Mouse (Mus musculus) hindbrain, embryonic 12.5 days (tissue): Measurements from ENCODE around the gene Gm17949. TPM values are rescaled to one million over a fixed set of nuclear protein-coding genes. Genes with fewer than 3 reads are reported as not detected.

Experiments
- ATAC-seq: fragments of 200-750 bp; cut with Nextera tagmentation; 2 replicates; pipeline ENCODE4 v1.8.0; 2017; ENCODE audit warnings: moderate TSS enrichment; ENCODE audit not compliant: low FRiP score
- H3K27ac ChIP-seq: fragments of 300-500 bp; sonication (generic); 2 replicates; pipeline ENCODE4 v1.5.1; 2016; ENCODE audit warnings: mild to moderate bottlenecking
- H3K27me3 ChIP-seq: fragments of 300-500 bp; sonication (generic); 2 replicates; pipeline ENCODE4 v1.6.1; 2016; ENCODE audit warnings: mild to moderate bottlenecking
- H3K36me3 ChIP-seq: fragments of 300-500 bp; sonication (generic); 2 replicates; pipeline ENCODE4 v1.6.1; 2016; ENCODE audit warnings: mild to moderate bottlenecking
- H3K4me1 ChIP-seq: fragments of 300-500 bp; sonication (generic); 2 replicates; pipeline ENCODE4 v1.6.1; 2016
- H3K4me2 ChIP-seq: fragments of 300-500 bp; sonication (generic); replicated peaks from 2 replicates; pipeline ENCODE4 v1.6.1; 2016; ENCODE audit warnings: mild to moderate bottlenecking
- H3K4me3 ChIP-seq: fragments of 300-500 bp; sonication (generic); 2 replicates; pipeline ENCODE4 v1.5.1; 2016; ENCODE audit warnings: mild to moderate bottlenecking
- H3K9ac ChIP-seq: fragments of 300-500 bp; sonication (generic); 2 replicates; pipeline ENCODE4 v1.6.1; 2016; ENCODE audit warnings: mild to moderate bottlenecking, moderate library complexity
- H3K9me3 ChIP-seq: fragments of 300-500 bp; sonication (generic); replicated peaks from 2 replicates; pipeline ENCODE4 v1.6.1; 2016; ENCODE audit warnings: mild to moderate bottlenecking
- WGBS: fragments of 180-500 bp; shearing (Covaris S2); methylation state at CpG from one replicate; pipeline ENCODE4 v1.1.7; 2016; 5-methylcytosine and 5-hydroxymethylcytosine counted together
- polyA plus RNA-seq: library from polyadenylated mRNA; unstranded; fragments of >200 nt; fragmentation: Nextera tagmentation; extraction: Ambion mirVana; gene quantifications from 2 replicates; pipeline ENCODE4 v1.2.1, GENCODE M21; 2016

The Gm17949 gene
- polyA plus RNA-seq, 1 experiment from 2014 or later = not detected

DNA sequence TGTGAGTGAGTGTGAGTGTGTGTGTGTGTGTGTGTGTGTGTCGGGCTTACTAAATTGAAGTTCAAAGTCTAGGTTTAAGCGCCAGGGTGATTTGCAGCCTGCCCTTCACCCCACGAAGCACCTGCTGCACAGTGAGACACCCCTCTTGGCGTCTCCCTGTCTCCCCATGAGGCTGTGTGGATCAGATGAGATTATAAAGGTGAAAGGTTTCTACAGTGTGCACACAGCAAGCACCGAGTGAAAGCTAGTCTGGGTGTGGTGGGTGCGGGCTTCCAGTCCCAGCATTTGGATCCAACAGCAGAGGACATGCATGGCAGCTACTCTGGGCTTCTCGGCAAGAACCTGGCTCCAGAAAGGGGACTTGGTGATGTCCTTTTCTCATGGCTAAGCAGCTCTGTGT lies 30.2 kb upstream of the Gm17949 start:
- Histone ChIP-seq H3K4me3 (no peak overlapping the region), H3K9ac (no peak overlapping the region), H3K9me3 (no peaks in the 10 kb centered on the region), H3K4me2 (no peak overlapping the region), H3K4me1 (no peaks in the 10 kb centered on the region), H3K27ac (no peak overlapping the region), H3K27me3 (no peaks in the 10 kb centered on the region), H3K36me3 (no peaks in the 10 kb centered on the region)
- no peak for ATAC-seq
- 89% methylated on average over 7 of the region's 7 CpGs for WGBS

DNA sequence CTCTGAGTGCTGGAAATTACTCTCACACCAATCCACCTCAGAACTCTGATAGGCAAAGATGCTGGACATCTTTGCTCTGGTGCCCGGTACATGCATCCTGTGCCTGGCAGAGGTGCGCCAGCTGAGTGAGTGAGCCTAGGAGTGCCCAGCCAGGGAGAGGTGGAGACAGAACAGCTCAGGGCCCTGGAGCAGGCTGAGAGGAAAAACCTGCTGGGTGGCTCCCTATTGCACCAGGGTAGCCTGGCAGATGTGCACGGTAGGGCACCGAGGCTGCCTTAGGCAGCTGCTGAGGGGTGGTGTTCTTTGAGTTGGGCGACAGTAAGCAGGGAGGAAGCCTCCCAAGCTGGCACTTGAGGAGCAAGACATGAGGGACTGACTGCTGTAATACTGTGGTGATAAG lies 29.3 kb upstream of the Gm17949 start, which contains the start of gene Acer1:
Acer1 (minus strand) TSS at position 114 of the 400 bp plus-strand sequence.
- H3K4me2 ChIP-seq = no peak within 1 kb of the TSS
- no peak within 1 kb of the TSS for H3K9ac ChIP-seq
- no peaks in the 10 kb centered on the region for H3K4me1 ChIP-seq
- no peaks in the 10 kb centered on the region for H3K36me3 ChIP-seq
- H3K27ac ChIP-seq = no peak within 1 kb of the TSS
- no peak for ATAC-seq
- WGBS = 66% methylated on average over 5 of the region's 5 CpGs
- no peaks in the 10 kb centered on the region for H3K27me3 ChIP-seq
- no peak within 1 kb of the TSS for H3K4me3 ChIP-seq
- H3K9me3 ChIP-seq = no peaks in the 10 kb centered on the region

DNA sequence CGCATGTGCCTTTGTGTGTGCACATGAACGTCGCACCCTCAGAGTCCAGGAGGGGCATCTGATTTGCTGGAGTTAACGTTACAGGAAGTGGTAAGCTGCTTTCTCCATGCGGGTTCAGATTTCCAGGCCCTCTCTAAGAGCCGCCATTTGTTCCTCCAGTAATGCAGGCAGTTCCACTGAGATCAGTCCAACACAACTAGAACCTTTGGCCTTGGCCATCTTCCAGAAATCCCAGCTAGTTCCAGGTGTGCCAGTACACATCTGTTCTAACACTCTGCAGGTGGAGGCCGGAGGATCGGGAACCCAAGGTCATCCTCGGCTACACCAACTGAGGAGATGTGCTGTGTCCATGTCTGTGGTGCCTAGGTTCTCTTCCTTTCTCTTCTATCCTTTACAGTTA lies 26.4 kb upstream of the Gm17949 start:
- Histone ChIP-seq H3K4me1 (no peaks in the 10 kb centered on the region), H3K27me3 (no peaks in the 10 kb centered on the region), H3K9ac (no peak overlapping the region), H3K9me3 (no peaks in the 10 kb centered on the region), H3K36me3 (no peaks in the 10 kb centered on the region), H3K27ac (no peak overlapping the region), H3K4me3 (no peak overlapping the region), H3K4me2 (no peak overlapping the region)
- no peak for ATAC-seq
- WGBS = 87% methylated on average over 9 of the region's 9 CpGs

DNA sequence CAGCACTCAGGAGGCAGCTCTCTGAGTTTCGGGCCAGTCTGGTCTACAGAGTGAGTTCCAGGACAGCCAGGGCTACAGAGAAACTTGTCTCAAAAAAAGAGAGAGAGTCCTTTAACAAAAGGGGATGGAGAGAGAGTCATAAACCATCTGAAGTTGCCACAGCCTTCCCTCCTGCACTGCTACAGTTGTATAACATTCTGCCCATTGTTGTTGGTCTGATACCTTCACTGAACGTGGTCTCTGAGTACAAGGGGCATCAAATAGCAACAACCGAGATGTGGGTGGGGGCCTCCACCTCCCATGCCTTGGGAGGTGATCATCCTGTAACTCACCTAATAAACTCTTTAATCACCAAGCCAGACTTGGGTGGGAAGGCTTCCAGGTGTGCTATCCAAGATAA lies 25.6 kb upstream of the Gm17949 start:
- Histone ChIP-seq H3K27ac (no peak overlapping the region), H3K9ac (no peak overlapping the region), H3K9me3 (no peaks in the 10 kb centered on the region), H3K36me3 (no peaks in the 10 kb centered on the region), H3K27me3 (no peaks in the 10 kb centered on the region), H3K4me3 (no peak overlapping the region), H3K4me2 (no peak overlapping the region), H3K4me1 (no peaks in the 10 kb centered on the region)
- WGBS = 72% methylated on average over 3 of the region's 3 CpGs
- ATAC-seq = no peak

DNA sequence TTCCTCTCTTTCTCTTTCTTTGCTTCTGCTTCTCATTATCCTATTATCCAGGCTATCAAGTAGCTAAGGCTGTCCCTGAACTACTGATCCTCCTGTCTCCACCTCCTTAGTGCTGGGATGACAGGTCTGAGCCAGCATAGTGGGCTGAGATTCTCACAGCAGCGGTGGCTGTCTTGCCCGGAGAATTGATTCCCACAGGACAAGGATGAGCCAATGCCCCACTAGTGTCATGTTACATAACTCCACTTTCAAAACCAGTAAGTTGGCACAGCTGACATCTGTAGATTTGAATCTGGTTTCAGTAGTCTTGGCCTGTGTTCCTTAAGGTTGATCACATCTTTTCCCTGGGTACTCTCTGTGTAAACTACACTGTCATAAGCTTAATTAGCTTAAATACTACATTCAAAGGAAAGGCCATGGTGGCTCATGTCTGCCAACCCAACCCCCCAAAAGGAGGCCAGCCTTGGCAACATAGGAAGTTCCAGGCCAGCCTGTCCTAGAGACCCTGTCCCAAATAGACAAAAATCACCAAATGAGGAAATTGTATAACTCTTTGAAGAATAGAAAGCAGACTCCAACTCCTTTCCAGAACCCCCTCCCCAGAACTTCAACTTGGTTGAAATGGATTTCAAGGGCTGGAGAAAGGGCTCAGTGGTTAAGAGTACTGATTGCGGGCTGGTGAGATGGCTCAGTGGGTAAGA lies 25.0 kb upstream of the Gm17949 start:
- H3K4me1 ChIP-seq = peaks cover 6% of the 10 kb centered on the region
- 78% methylated on average over 3 of the region's 3 CpGs for WGBS
- no peaks in the 10 kb centered on the region for H3K27me3 ChIP-seq
- ATAC-seq = no peak
- H3K4me3 ChIP-seq = no peak overlapping the region
- no peak overlapping the region for H3K27ac ChIP-seq
- H3K9ac ChIP-seq = no peak overlapping the region
- H3K36me3 ChIP-seq = no peaks in the 10 kb centered on the region
- no peaks in the 10 kb centered on the region for H3K9me3 ChIP-seq
- H3K4me2 ChIP-seq = no peak overlapping the region

DNA sequence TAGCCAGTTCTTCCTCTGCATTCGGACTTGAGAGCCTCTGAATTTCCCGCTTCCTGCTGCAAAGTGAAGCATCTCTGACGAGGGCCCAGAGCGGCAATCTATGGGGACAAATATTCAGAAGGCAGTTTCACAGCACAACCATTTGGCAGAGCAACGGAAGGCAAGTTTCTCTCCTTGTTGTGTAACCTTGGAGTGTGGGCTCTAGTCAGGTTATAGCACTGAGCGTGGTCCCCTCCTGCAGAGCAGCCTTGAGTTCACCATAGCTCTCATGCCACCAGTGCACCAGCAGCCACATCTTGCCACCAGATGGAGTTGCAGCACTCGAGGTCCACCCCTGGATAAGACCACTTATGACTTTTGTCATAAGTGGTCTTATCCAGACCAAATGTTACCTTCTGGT lies 22.8 kb upstream of the Gm17949 start:
- H3K9ac ChIP-seq = no peak overlapping the region
- H3K27me3 ChIP-seq = no peaks in the 10 kb centered on the region
- H3K9me3 ChIP-seq = no peaks in the 10 kb centered on the region
- no peak for ATAC-seq
- H3K36me3 ChIP-seq = peaks cover 16% of the 10 kb centered on the region
- no peak overlapping the region for H3K27ac ChIP-seq
- H3K4me1 ChIP-seq = peaks cover 7% of the 10 kb centered on the region
- H3K4me3 ChIP-seq = no peak overlapping the region
- 85% methylated on average over 7 of the region's 7 CpGs for WGBS
- H3K4me2 ChIP-seq = no peak overlapping the region

DNA sequence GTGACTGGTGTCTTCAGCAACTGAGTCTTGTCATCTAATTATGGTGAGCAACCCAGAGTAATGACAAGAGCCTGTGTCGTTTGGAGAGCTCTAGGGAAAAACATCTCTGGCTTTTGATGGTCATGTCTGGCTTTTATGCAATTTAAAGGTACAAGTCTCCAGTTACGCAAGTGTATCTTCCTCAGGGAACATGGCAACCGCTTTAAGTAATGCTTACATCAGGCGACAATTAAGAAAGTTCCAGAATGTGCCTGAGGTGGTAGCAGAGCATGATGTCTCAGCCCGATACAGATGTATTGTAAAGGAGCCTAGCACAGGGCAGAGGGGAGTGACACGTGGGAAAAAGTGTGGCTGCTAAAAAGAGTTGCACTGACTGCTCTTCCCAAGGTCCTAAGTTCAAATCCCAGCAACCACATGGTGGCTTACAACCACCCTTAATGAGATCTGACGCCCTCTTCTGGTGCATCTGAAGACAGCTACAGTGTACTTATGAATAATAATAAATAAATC lies 22.3 kb upstream of the Gm17949 start:
- Histone ChIP-seq H3K27ac (no peak overlapping the region), H3K27me3 (no peaks in the 10 kb centered on the region), H3K36me3 (peaks cover 22% of the 10 kb centered on the region), H3K4me2 (peak overlapping the region; percentile 76), H3K9ac (no peak overlapping the region), H3K9me3 (no peaks in the 10 kb centered on the region), H3K4me3 (peak overlapping the region; percentile 76), H3K4me1 (peaks cover 7% of the 10 kb centered on the region)
- 72% methylated on average over 7 of the region's 7 CpGs for WGBS
- ATAC-seq = no peak

DNA sequence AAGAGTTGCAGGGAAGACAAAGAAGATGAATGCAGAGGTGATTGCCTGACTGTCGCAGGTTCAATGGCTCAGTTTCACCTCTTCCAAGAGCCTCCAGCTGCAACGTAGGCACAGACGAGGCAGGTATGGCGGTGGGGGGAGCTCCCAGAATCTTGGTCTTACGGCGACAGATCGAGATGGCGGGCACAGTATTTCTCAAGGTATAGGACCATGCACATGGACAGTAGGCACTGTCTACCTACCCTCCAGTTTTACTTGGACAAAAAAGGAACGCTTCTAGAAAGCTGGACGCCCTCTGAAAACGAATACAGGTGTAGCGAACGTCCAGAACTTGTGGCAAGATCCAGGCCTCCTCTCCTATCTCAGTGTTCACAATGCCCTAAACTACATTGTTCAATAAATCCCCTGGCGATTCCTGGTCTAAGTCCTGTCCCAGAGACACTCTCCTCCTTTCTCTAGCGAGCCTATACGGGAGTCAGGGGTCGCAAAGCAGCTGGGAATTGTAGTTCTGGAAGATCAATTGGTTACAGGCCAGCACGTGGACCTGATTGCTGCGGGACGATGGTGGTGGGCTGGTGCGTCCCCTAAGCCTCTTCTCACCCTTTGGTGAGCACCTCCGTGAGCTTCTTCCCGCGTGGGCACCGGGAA lies 21.7 kb upstream of the Gm17949 start:
- peak; percentile 95 for ATAC-seq
- Histone ChIP-seq H3K9ac (peak overlapping the region; percentile 65), H3K27me3 (no peaks in the 10 kb centered on the region), H3K4me3 (peak overlapping the region; percentile 76), H3K4me1 (peaks cover 7% of the 10 kb centered on the region), H3K9me3 (no peaks in the 10 kb centered on the region), H3K27ac (peak overlapping the region; percentile 79), H3K36me3 (peaks cover 28% of the 10 kb centered on the region), H3K4me2 (peak overlapping the region; percentile 76)
- WGBS = 4% methylated on average over 25 of the region's 25 CpGs

DNA sequence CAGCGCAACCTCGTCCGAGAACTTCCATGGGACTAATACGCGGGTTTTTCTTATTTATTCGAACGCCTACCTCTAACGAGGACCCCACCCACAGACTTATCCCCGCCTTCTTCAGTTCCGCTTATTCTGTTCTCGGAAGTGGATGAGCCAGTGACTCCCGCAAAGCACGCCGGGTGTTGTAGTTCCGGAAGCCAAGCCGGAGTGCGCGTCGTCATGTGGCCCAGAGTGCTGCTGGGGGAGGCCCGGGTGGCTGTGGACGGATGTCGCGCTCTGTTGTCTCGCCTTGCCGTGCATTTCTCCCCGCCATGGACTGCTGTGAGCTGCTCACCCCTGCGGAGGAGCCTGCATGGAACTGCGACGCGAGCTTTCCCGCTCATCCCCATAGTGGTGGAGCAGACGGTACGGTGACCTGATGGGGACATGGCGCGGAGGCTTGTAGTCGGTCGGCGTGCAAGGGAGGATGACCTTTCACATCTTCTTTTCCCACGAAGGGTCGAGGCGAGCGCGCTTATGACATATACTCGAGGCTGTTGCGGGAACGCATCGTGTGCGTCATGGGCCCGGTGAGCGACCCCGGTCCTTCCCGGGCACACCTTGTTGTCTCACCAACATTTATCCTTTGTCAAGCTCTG lies 21.0 kb upstream of the Gm17949 start, which contains the start of gene Clpp:
Clpp (plus strand) TSS at position 191 of the 632 bp plus-strand sequence.
- Histone ChIP-seq H3K9me3 (no peaks in the 10 kb centered on the region), H3K9ac (peak within 1 kb of the TSS; percentile 90), H3K27me3 (no peaks in the 10 kb centered on the region), H3K4me3 (peak within 1 kb of the TSS; percentile 76), H3K36me3 (peaks cover 33% of the 10 kb centered on the region), H3K4me1 (peaks cover 7% of the 10 kb centered on the region), H3K4me2 (peak within 1 kb of the TSS; percentile 76), H3K27ac (peak within 1 kb of the TSS; percentile 79)
- peak; percentile 97 for ATAC-seq
- under 1% methylated on average over 52 of the region's 52 CpGs for WGBS

DNA sequence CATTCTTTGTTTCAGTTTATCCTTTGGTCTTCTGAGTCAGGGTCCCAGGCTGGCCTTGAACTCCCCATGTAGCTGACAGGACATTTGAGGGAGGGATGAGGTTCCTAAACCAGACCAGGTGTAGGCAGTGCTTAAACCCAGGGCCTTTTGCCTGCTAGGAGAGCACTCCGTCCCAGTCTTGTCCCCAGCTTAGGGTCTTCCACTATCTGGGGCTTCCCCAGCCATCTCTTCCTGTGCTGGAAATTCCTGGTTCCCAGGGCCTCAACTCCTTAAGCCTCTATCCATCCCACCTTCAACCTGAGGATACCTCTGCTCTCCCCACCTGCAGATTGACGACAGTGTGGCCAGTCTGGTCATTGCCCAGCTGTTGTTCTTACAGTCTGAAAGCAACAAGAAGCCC lies 20.3 kb upstream of the Gm17949 start:
- H3K4me1 ChIP-seq = peaks cover 7% of the 10 kb centered on the region
- H3K9me3 ChIP-seq = no peaks in the 10 kb centered on the region
- H3K27ac ChIP-seq = no peak overlapping the region
- 68% methylated on average over 2 of the region's 2 CpGs for WGBS
- H3K27me3 ChIP-seq = no peaks in the 10 kb centered on the region
- peak overlapping the region; percentile 76 for H3K4me3 ChIP-seq
- peak overlapping the region; percentile 90 for H3K9ac ChIP-seq
- peak overlapping the region; percentile 76 for H3K4me2 ChIP-seq
- H3K36me3 ChIP-seq = peaks cover 41% of the 10 kb centered on the region
- ATAC-seq = no peak

DNA sequence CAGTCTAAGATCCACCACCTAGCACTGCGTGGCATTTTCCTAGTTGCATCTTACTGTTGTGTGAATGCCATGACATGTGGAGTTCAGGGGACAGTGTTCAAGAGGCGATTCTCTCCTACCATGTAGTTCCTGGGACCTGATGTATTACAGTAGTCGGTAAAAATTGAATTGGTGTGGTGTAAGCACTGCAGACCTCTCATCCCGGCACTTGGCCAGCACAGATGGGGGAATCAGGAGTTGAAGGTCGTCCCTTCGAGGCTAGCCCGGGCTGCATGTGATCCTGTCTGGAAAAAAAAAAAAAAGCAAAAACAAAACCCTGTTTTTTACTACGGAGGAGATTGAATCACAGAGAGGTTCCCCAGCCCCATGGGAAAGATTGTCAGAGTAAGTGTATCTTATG lies 16.2 kb upstream of the Gm17949 start:
- peaks cover 62% of the 10 kb centered on the region for H3K36me3 ChIP-seq
- no peak overlapping the region for H3K4me3 ChIP-seq
- no peak overlapping the region for H3K9ac ChIP-seq
- H3K27ac ChIP-seq = no peak overlapping the region
- no peak for ATAC-seq
- no peak overlapping the region for H3K4me2 ChIP-seq
- H3K4me1 ChIP-seq = peaks cover 16% of the 10 kb centered on the region
- WGBS = 91% methylated on average over 8 of the region's 8 CpGs
- H3K9me3 ChIP-seq = no peaks in the 10 kb centered on the region
- H3K27me3 ChIP-seq = no peaks in the 10 kb centered on the region

DNA sequence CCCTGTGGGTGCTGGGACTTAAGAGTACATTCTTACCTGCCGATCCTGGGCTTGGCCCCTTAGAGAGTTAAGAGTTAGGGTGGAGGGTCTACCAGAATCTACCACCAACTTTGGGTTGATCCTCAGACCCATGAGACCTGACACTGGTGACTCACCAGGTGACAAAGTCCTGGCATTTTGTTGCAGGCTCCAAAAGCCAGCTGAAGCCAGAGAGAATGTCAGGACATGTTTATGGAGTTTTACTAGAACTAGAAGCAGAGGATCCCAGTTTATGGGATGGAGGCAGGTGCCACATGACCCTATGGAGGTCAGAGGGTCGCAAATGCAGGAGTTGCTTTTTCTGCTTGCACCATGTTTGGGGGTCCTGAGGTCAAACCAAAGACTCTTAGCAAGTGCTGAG lies 14.8 kb upstream of the Gm17949 start:
- 0 out of 2 replicates have a peak, but pooled peaks have one; percentile 1 for ATAC-seq
- H3K27ac ChIP-seq = no peak overlapping the region
- H3K36me3 ChIP-seq = peaks cover 71% of the 10 kb centered on the region
- H3K27me3 ChIP-seq = no peaks in the 10 kb centered on the region
- peaks cover 9% of the 10 kb centered on the region for H3K4me1 ChIP-seq
- no peaks in the 10 kb centered on the region for H3K9me3 ChIP-seq
- H3K4me3 ChIP-seq = no peak overlapping the region
- 80% methylated on average over 2 of the region's 2 CpGs for WGBS
- peak overlapping the region; percentile 55; the same call in 1 of the 2 replicates for H3K4me2 ChIP-seq
- no peak overlapping the region for H3K9ac ChIP-seq
